Mouse (Mus musculus) small intestine, adult 2 months (tissue): Measurements from ENCODE around the gene Ctla4. TPM values are rescaled to one million over a fixed set of nuclear protein-coding genes. Genes with fewer than 3 reads are reported as not detected.

Source experiments
- H3K27ac ChIP-seq: fragments of 200-500 bp; 2 replicates; pipeline ENCODE4 v1.5.1; 2012; ENCODE audit warnings: low read depth, low read length, control low read depth, inconsistent platforms; ENCODE audit not compliant: insufficient read depth
- H3K27me3 ChIP-seq: fragments of 200-500 bp; 2 replicates; pipeline ENCODE4 v1.6.1; 2012; ENCODE audit warnings: mild to moderate bottlenecking, moderate library complexity, low read length, inconsistent platforms; ENCODE audit not compliant: control insufficient read depth, insufficient read depth
- H3K36me3 ChIP-seq: fragments of 200-500 bp; 2 replicates; pipeline ENCODE4 v1.6.1; 2012; ENCODE audit warnings: mild to moderate bottlenecking, low read length, control low read depth, inconsistent platforms; ENCODE audit not compliant: control insufficient read depth, insufficient read depth
- H3K4me1 ChIP-seq: fragments of 200-500 bp; 2 replicates; pipeline ENCODE4 v1.6.1; 2012; ENCODE audit warnings: low read length, inconsistent platforms, mixed read lengths; ENCODE audit not compliant: control insufficient read depth, insufficient read depth, insufficient read length
- H3K4me3 ChIP-seq: fragments of 200-500 bp; 2 replicates; pipeline ENCODE4 v1.5.1; 2012; ENCODE audit warnings: low read depth, mild to moderate bottlenecking, control low read depth, inconsistent platforms, low read length, moderate library complexity
- CTCF ChIP-seq: fragments of 200-500 bp; IDR thresholded peaks from 2 replicates; pipeline ENCODE4 v1.5.1; 2012; ENCODE audit warnings: low read depth, mild to moderate bottlenecking, control low read depth, inconsistent platforms, low read length, moderate library complexity, mixed read lengths; ENCODE audit not compliant: insufficient replicate concordance, insufficient read length; ENCODE audit errors: extremely low read depth
- POLR2A ChIP-seq: fragments of 200-500 bp; IDR thresholded peaks from 2 replicates; pipeline ENCODE4 v1.6.1; 2012; ENCODE audit warnings: low read depth, mild to moderate bottlenecking, control low read depth, inconsistent platforms, low read length, moderate library complexity
- WGBS: fragments of 180-500 bp; shearing (Covaris S2); methylation state at CpG from one replicate; pipeline ENCODE4 v1.1.7; 2018; 5-methylcytosine and 5-hydroxymethylcytosine counted together
- polyA plus RNA-seq: library from polyadenylated mRNA; depleted of rRNA; stranded (reverse); fragments of >200 nt; gene quantifications from 2 replicates; pipeline ENCODE4 v1.2.3, GENCODE M21; 2012

Gene Ctla4
- polyA plus RNA-seq, 1 experiment = 0.30 TPM

DNA sequence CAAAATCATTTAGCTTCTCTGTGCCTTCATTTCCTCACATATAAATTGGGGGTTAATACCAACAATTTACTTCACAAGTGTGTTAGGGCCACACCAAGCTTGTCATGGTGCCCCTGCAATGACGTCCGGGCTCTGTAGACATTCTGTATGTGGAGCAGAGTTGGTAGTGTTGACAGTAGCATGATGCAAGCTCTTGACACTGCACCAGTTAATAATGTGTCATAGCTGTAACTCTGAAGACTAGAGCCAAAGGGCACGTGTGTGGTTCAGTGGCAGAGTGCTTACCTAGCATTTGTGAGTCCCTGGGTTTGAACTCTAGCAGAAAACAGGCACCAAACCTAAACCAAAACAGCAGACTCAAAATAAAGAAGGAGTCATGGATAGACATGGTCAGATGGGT, 27.0 kb upstream of the Ctla4 start:
- H3K27me3 ChIP-seq = no peaks in the 10 kb centered on the region
- no peaks in the 10 kb centered on the region for H3K36me3 ChIP-seq
- no peak overlapping the region for H3K4me3 ChIP-seq
- 77% methylated on average over 3 of the region's 3 CpGs for WGBS
- peaks cover 15% of the 10 kb centered on the region; the same call in 1 of the 2 replicates for H3K4me1 ChIP-seq
- no peak for TF ChIP-seq POLR2A
- TF ChIP-seq CTCF = no peak
- H3K27ac ChIP-seq = 0 out of 2 replicates have a peak overlapping the region, but pooled peaks have one; percentile 4

DNA sequence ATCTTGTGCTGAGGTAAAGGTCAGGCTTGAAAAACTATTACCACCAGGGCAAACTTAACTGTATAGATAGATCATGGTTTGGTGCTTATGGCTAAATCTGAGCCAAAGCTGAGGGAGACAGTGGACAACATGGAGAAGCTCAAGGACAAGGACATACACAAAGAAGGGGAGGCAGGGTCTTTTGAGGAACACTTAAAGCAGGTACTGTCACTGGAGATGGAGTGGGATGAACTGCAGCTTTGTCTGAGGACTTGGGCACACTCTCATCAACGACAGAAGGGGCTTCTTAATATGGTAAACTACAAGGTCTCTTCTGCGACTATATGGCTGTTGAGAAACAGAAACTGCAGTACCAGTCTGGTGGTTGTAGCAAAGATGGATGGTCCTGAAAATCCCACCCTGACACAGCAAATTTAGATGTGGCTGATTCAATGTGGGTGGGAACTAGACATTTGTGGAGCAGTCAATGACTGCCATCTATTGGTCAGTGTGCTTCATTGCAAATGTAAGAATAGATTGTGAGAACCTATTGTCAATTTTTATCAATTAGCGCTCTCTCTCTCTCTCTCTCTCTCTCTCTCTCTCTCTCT, 26.3 kb upstream of the Ctla4 start:
- TF ChIP-seq CTCF (no peak), POLR2A (no peak)
- 12% methylated on average over 3 of the region's 3 CpGs for WGBS

DNA sequence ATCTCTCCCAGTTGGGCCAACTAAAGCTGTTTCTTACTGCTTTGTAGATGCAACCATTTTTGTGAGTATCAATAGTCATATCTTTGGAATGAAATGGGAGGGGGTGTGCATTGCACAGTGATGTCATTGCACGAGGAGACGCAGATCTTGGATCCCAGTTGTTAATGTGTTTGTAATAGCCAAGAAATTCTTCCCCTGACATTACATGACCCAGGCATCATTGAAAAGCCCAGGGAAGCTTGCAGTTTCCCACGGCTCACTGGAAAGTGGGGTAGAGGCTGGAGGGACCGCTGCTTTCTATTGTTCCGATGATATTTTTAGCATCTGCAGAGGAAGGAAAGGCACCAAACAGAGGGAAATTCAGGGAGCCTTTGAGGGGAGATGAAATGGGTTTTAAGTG, 25.8 kb upstream of the Ctla4 start:
- H3K4me1 ChIP-seq = peaks cover 15% of the 10 kb centered on the region; the same call in 1 of the 2 replicates
- no peak overlapping the region for H3K4me3 ChIP-seq
- H3K27ac ChIP-seq = no peak overlapping the region
- no peaks in the 10 kb centered on the region for H3K36me3 ChIP-seq
- 52% methylated on average over 5 of the region's 5 CpGs for WGBS
- H3K27me3 ChIP-seq = no peaks in the 10 kb centered on the region
- no peak for TF ChIP-seq CTCF
- TF ChIP-seq POLR2A = no peak

More for the DNA sequence above, 26.3 kb upstream of the Ctla4 start:
- Histone ChIP-seq H3K36me3 (no peaks in the 10 kb centered on the region), H3K4me3 (no peak overlapping the region), H3K27ac (no peak overlapping the region), H3K4me1 (peaks cover 15% of the 10 kb centered on the region; the same call in 1 of the 2 replicates), H3K27me3 (no peaks in the 10 kb centered on the region)

DNA sequence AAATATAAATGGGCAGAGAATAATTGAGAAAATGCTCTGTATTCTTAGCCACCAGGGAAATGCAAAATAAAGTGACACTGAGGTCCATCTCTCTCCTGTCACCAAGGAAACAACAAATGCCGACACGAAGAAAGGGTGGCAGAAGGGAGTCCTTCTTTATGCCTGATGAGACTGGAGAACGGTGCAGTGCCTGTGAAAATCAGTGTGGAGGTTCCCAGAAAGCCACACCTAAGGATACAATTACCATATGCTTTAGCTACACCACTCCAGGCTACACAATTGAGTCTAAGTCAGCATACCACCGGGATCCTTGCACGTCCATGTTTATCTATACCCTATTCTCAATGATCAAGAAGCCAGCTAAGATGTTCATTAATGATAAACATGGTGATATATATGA, 25.4 kb upstream of the Ctla4 start:
- no peak overlapping the region for H3K4me3 ChIP-seq
- peaks cover 15% of the 10 kb centered on the region; the same call in 1 of the 2 replicates for H3K4me1 ChIP-seq
- H3K27ac ChIP-seq = no peak overlapping the region
- TF ChIP-seq POLR2A (no peak), CTCF (no peak)
- WGBS = 78% methylated on average over 5 of the region's 5 CpGs
- no peaks in the 10 kb centered on the region for H3K36me3 ChIP-seq
- no peaks in the 10 kb centered on the region for H3K27me3 ChIP-seq

DNA sequence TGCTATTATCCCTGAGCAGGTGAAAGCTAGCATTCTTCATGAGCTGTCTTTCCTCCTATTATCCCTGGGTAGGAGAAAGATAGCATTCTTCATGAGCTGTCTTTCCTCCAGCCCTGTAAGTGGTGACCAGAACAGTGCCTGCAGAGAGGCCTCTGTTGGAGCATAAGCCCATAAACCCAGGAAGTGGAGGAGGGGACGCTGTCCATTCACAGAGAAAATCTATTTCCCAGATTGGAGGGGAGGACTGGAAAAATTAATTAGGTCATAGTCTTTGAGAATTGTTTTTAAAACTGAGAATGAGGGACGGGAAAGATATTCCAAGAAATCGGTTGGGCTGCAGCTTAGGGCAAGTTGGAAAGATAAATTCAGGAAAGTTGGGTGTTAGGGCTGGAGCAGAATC, 24.3 kb upstream of the Ctla4 start:
- H3K4me3 ChIP-seq = no peak overlapping the region
- no peaks in the 10 kb centered on the region for H3K27me3 ChIP-seq
- 67% methylated on average over 3 of the region's 3 CpGs for WGBS
- H3K36me3 ChIP-seq = no peaks in the 10 kb centered on the region
- TF ChIP-seq CTCF (no peak), POLR2A (no peak)
- peaks cover 15% of the 10 kb centered on the region; the same call in 1 of the 2 replicates for H3K4me1 ChIP-seq
- no peak overlapping the region for H3K27ac ChIP-seq

- no peak overlapping the region for H3K27ac ChIP-seq
- 49% methylated on average over 13 of the region's 13 CpGs for WGBS
These were observed 23.8 kb upstream of the Ctla4 start for GRCm38 (mm10) chr1:60862951-60863461.

DNA sequence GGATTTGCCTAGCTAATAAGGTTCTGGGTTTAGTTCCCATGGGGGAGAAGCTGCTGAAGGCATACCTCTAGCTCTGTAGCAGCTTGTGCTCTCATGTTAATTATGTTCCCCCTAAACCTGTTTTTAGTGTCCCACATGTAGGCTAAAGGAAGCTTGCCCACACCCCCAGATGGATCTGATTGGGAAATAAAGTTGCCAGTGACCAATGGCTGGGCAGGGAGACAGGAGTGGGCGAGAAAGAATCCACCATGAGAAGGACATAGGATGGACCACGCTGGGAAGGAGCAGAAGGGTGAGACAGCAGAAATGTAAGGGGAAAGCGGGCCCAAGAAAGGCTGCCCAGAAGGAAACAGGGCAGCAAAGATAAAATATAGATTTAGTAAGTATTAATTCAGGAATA, 23.1 kb upstream of the Ctla4 start:
- 83% methylated on average over 3 of the region's 3 CpGs for WGBS
- no peaks in the 10 kb centered on the region for H3K27me3 ChIP-seq
- H3K4me1 ChIP-seq = peaks cover 11% of the 10 kb centered on the region; the same call in 1 of the 2 replicates
- TF ChIP-seq CTCF (no peak), POLR2A (no peak)
- H3K36me3 ChIP-seq = no peaks in the 10 kb centered on the region
- no peak overlapping the region for H3K27ac ChIP-seq
- no peak overlapping the region for H3K4me3 ChIP-seq

More at GRCm38 (mm10) chr1:60862951-60863461, 23.8 kb upstream of the Ctla4 start:
- Histone ChIP-seq H3K27me3 (no peaks in the 10 kb centered on the region), H3K4me3 (no peak overlapping the region), H3K36me3 (no peaks in the 10 kb centered on the region), H3K4me1 (peaks cover 11% of the 10 kb centered on the region; the same call in 1 of the 2 replicates)
- TF ChIP-seq POLR2A (no peak), CTCF (no peak)
